Mouse (Mus musculus): ENCODE data around the gene BC053393.

GRCm38 (mm10) chr11:46636568-46636967 lies 65.2 kb downstream of the BC053393 start:
- TF ChIP-seq CTCF (IDR thresholded peaks at IDR 0.05; ENCODE audit: extremely low read depth, insufficient read depth, low read length) (no peak), POLR2A (IDR thresholded peaks at IDR 0.05; ENCODE audit: extremely low read depth, insufficient read depth, low read length) (no peak)

All from cortical plate, adult 2 months (tissue).